Mouse (Mus musculus) gastrocnemius, postnatal 14 days (tissue): ENCODE data around the gene Tph1. TPM values are rescaled to one million over a fixed set of nuclear protein-coding genes. Genes with fewer than 3 reads are reported as not detected.
"Not testable (repeated sequence)": the region's sequence is repeated elsewhere in the genome, so short reads cannot be mapped to it uniquely, and the experiment has no call there.

Experiments
- DNase-seq: peaks from one replicate; pipeline ENCODE4 v3.0.0; 2021; ENCODE audit warnings: mixed read lengths
- intact Hi-C: fragments of 180-260 bp; cut with DNase I; formaldehyde crosslinking; loops from one replicate; pipeline ENCODE4 v1.15.1; 2025; ENCODE audit warnings: low total_unique reads
- long read RNA-seq, 2 experiments: library from polyadenylated mRNA; stranded (forward); transcript quantifications; one replicate each; pipeline ENCODE4 v2.0.0; 2021
- total RNA-seq, 2 experiments: library from RNA; stranded (reverse); gene quantifications; 2 replicates each; pipeline ENCODE4 v1.2.3; 2021

The Tph1 gene
- total RNA-seq = 1 to 10 TPM in 1 of 2 experiments, under 1 TPM in 1; 0.47 to 1.4 TPM
- long read RNA-seq, experiment 1, partial matches to known transcripts = 0 of 2 reads
- long read RNA-seq, experiment 1, other reads (novel, unspliced or antisense) = 2 of 2 reads
- long read RNA-seq, experiment 2, full-length matches to known transcripts = 1 of 2 reads
- long read RNA-seq, experiment 2, partial matches to known transcripts = 0 of 2 reads
- long read RNA-seq, experiment 2, other reads (novel, unspliced or antisense) = 1 of 2 reads

DNA sequence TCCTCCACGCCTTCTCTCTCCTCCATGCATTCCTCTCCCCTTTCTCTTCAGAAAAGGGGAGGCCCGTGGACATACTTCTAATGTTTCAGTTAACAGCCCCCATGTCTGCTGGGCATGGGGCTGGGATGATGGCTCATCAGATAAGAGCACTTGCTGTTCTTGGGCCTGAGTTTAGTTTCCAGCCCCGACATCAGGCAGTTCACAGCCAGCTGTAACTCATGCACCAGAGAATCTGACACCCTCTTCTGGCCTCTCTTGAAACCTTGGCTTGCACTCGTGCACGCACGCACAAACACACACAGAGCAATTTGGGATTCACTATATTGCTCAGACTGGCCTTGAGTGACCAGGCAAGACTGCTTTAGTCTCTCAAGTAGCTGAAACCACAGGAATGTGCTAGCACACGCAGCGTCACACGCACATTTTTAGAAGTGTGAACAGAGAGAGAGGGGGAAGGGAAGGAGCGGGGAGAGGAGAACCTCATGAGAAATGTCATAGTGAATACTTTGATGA is at the start of gene Tph1:
Gene Tph1, minus strand, starts transcription at position 378 of the 513 bp plus-strand sequence.
- intact Hi-C loops = no loop called here
- no peak for DNase-seq

DNA sequence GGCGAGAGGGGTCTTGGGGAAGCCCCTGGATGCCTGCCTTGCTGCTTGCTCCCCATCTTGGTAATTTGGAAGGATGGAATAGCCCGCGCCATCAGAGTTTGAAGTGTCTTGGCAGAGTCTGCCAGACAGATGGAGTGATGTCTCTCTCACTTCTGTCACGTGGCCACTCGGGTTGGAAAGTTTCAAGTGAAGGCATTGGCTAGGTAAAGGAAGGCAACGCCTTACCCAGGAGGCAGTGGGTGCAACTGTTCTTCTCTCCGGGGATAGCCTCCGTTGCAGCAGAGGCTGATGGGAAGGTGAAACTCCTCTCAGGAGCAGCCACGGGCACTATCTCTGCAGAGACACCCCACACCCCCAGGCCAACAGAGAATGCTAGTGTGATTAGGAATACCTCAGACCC is 48.1 kb upstream of the Tph1 start:
- intact Hi-C loops = no loop called here
- no peak for DNase-seq

DNA sequence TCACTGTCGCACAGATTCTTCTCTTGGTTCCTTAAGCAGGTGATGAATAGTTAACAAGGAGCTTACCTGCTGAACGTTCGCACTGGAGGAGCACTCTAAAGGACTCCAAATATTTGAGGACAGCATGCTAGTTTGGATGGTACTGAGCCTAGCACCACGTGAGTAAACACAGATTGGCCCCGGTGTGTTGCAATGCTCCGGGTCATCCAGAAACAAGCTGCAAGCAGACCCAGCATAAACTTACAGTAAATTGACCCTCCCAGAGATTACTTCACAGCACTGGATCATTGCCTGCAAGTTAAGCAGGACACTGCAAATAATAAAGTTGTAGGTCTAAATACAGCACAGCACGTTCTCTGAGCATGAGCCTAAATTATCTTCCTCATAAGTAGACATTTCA is 47.2 kb upstream of the Tph1 start:
- peak; percentile 47 for DNase-seq
- intact Hi-C loops = loop anchor here (10.0 kb wide), 1 partner anchor 75 kb away; no protein-coding TSS in a partner anchor

DNA sequence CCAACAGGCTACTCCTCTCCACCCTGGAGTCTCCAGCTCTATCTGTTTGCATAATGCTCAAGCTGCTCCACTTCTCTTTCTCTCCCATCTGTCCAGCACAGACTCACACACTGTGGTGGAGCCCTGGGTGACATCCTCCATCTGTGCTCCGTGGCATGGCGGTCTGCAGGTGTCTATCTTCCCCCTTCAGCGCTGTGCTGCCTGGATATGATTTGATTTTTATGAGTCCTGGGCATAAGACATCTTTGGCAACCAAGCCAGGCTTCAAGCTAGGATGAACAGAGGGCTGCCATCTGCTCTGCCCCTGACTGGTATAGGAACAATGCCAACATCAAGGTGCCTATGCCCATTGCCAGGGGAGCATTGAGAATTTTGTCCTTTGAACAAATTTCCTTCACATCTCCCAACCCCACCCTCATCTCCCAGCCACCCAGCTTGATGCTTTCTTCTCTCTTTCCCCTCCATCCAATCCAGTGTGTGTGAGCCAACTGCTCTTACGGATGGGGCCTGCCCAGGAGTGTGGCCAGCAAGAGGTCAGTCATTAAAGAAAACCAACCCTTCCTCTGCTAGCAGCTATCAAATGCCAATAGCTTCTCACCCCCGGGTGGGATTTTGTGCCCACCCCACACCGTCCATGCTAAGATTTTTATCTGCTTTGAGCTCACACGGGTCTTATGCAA is 46.4 kb upstream of the Tph1 start:
- intact Hi-C loops = loop anchor here (10.0 kb wide), 1 partner anchor 74 kb away; no protein-coding TSS in a partner anchor
- no peak for DNase-seq

DNA sequence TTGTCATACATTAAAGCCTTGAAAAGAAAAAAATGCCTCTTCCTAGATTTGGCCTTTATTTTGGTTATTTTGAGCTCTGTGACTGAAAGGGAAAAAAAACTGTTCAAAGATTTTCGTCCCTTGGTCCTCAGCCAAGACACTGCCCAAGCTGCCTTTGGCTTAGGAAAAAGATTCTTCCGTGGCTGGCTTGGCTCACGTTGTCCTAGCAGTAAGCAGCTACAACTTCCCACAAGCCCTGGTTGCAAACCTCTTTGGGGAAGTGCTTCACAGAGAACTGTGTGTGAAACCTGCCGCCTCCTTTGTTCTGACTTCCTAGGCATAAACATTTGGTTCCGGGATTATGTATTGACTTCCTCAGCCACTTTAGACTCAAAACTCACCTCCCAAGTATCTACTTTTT is 44.6 kb upstream of the Tph1 start:
- intact Hi-C loops = loop anchor here (10.0 kb wide), 1 partner anchor 72 kb away; no protein-coding TSS in a partner anchor
- peak; percentile 20 for DNase-seq

DNA sequence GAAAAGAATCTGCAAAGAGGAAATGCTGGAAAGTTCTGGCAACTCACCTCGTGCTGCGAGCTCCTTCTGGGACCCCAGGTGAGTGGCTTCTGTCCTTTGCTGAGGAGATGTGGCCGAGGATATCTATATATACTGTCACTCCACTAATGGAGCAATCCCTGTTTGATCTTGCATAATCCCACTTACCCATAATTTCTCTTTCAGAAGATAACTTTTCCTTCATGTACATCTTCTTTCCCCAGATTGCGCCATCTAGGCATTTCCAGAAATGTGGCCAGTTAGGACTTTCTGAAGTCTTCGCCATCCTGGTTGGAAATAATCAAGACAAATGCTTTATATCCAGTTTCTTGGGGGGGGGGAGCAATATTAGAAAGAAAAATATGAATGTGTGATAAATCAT is 43.3 kb upstream of the Tph1 start, which contains the start of gene Saa3:
Gene Saa3, minus strand, starts transcription at position 101 of the 400 bp plus-strand sequence.
- intact Hi-C loops = loop anchor here (10.0 kb wide), 1 partner anchor 71 kb away; no protein-coding TSS in a partner anchor
- no peak for DNase-seq

DNA sequence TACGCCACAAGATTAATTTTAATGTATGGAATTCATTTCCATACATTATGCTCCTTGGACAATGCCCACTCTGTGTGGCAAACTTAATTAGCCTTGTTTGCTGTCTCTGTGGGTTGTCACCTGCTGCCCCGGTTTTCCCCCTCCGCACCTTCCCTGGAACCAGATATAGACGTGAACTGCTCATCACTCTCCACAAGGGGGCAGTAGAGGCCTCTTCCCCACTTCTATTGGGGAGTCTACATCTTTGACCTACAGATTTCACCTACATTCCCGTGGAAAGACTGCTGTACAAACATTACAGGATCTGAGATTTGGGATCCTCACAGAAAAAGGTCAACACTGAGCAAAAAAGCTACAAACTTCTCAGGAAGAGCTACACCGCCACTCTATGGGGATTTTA is 42.2 kb upstream of the Tph1 start:
- intact Hi-C loops = loop anchor here (5.0 to 10.0 kb wide), 2 partner anchors 53 to 70 kb away; no protein-coding TSS in a partner anchor
- peak; percentile 52 for DNase-seq

DNA sequence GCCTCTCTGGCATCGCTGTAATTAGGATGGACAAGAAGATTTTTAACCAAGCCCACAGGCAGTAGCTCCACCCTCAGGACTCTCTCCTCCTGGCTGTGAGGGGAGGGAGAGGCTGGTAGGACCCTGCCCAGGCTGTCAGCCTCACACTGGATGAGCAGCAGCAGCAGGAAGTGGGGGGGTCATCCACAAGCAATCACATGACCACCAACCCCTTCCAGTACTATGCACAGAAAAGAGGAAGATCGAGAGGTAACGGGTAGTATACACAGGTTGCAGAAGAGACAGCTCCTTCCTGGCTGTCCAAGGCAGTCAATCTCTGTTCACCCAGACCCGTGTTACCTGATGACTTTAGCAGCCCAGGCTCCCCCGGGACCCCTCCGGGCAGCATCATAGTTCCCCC is 39.9 kb upstream of the Tph1 start:
- intact Hi-C loops = loop anchor here (5.0 to 10.0 kb wide), 2 partner anchors 55 to 67 kb away; no protein-coding TSS in a partner anchor
- no peak for DNase-seq

DNA sequence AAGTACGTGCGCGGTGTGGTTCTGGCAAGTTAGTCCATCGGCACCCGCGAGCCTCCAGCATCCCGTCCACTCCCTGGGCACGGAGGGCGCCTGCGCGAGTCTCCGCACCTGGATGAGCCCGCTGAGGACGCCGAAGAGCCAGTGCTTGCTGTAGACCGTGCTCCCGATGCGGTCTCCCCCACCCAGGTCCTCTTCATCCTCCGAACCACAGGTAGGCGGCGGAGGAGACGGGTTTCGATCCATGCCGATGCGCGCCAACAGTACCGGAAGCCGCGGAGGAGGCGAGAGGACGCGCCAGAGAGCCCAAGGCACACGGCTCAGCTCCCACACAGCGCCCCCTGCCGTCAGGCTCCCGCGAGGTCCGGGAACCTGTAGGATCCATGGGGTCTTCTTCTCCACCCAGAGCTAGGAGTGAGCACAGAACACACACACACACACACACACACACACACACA is 38.1 kb upstream of the Tph1 start, which contains the start of gene Saal1:
Gene Saal1, minus strand, starts transcription at position 291 of the 455 bp plus-strand sequence.
- intact Hi-C loops = loop anchor here (5.0 to 10.0 kb wide), 2 partner anchors 57 to 66 kb away; no protein-coding TSS in a partner anchor
- DNase-seq = peak; percentile 86

DNA sequence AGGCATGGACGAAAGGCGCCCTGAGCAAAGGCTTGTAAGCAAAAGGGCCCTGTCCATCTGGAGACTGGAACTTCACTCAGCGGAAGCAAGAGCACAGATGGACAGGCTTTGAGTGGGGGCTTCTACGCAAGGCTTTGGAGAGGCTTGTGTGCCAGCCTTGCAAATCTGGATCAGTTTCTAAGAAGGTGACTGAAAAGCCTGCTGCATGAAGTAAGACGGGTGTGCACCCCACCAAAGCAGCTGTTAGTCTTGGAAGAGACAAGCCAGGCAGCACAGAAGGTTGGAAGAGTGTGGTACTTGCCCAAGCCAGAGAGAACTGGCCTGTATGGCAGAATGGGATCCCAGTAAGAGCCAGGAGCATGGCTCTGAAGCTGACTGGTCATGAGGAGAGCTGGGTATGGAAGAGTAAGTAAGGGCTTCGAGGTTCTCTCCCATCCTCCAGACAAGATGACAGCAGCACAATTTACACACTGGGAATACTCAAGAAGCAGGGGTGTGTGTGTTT is 28.2 kb upstream of the Tph1 start:
- no peak for DNase-seq
- intact Hi-C loops = no loop called here

DNA sequence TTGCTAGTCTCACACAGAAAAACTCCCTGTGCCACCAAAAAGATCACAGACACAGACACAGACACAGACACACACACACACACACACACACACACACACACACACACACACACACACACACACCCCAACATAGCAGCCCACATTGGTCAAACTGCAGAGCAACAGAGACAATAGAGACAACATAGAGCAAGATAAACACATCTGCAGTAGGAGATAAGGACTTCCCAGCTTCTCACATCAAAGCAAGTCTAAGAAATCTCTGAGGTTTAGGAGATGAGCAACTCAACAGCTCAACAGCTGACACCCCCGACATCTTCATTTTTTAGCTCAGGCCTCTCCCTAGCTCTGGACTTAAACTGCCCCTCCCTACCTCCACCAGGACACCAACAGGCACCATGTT is 24.4 kb upstream of the Tph1 start:
- intact Hi-C loops = no loop called here
- no peak for DNase-seq

DNA sequence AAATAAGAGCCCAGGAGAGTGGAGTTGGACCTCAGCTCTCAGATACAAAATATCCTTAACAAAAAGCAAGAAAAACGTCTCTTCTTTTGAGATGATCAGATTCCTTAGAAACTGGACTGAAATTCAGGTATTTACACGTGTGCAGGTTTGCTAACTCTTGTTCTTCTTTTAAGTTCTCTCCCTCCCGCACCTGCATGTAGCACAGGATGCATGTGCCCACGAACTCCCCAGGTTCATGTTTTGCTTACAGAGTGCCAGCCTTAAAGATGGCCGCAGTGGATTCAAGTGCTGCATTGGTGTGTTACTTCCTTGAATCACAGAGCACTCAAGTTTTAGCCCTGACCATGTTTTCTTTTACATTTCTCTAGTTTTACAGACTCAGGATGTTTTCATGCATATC is 14.5 kb upstream of the Tph1 start:
- intact Hi-C loops = no loop called here
- no peak for DNase-seq

DNA sequence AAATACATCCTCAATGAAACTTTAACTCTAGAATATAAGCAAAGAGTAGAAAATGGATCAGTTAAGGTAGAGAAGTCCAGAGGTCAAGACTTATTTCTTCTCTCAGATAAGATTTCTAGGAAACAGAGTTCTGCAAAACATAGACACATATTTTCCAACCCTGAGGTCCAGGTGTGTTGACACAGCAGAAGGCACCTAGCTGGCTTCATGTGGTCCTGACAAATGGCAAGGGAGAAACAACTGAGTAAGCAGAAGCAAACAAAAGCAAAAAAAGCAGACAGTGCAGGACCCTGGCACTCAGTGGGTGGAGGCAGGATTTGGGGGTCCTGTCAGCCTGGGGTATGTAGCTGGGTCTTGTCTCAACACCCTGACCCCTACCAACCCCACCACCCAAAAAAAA is 8.4 kb upstream of the Tph1 start:
- DNase-seq = no peak

DNA sequence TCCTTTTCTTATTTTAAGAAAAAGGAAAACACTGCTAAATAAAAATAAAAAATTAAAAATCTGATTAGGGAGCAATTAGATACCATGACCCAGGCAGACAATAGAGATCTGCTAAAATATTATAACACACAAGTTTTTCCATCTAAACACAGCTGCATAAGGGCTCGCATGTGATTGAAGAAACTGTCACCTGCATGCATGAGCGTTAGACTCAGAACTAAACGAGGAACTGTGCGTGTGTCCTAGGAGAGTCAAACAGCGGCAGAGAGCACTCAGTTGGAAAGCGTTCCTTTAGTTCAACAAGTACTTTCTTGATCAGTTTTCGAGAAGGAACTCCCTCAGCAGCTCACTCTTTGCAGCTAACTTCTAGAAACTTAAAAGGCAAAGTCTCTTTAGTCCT is 6.7 kb upstream of the Tph1 start:
- DNase-seq, intact Hi-C loops: not testable (repeated sequence)

More for the DNA sequence above, 8.4 kb upstream of the Tph1 start:
- intact Hi-C loops = no loop called here

DNA sequence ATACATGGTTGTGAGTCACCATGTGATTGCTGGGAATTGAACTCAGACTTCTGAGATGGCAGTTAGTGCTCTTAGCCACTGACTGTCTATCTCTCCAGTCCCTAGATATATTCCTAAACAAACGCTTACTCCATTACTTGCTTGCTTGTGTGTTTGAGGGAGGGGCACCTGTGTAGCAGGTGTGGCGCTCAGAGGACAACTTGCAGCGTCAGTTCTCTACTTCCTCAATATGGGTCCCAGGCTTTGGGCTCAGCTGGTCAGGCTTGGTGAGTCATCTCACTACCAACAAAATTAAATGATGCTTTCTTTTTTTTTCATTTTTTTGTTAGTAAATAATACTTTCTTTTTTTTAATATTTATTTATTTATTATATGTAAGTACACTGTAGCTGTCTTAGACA is 6.1 kb upstream of the Tph1 start:
- intact Hi-C loops = no loop called here

DNA sequence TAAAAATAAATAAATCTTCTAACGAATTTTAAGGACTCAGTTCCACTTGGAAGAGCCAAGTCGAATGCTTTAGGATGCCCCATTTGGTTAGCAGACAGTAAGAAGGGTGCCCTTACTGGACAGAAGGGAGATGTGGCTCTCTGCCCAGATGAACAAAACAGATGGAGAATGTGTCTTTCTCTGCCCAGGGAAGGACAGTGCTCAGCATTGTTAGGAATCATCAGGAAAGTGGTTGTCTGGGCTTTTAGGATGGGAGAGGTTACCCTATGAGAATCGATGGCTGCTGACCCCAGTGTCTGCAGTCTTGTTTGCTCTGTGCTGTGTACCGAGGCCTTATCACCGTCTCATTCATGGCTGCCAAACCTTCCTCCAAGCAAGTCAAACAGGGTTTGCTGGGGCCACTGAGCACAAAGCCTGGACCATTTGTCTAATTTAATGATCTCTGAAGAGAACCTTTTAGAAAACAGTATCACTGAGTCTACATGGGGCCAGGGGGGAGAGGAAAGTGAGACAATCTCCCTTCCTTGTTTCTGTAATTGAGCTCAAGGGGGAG is 4.5 kb upstream of the Tph1 start:
- no peak for DNase-seq
- intact Hi-C loops = no loop called here

More for the DNA sequence above, 6.1 kb upstream of the Tph1 start:
- no peak for DNase-seq

DNA sequence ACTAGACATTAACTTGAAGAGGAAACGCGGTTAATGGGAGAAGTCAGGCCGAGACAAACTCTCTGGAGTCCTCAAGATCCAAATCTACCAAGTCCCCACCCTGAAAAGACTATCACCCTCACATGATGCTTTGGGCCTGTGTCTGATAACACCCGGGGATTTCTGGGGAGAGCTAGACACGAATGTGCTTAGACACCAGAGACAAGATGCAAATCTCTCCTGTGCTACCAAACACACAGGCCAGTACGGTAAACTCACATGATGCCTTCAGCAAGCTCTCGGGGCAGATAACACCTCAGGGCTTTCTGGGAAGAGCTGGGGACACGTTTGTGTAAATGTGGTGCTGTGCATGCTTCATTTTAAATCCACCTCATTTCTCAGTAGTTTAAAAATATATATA is 3.5 kb upstream of the Tph1 start:
- DNase-seq = no peak
- intact Hi-C loops = no loop called here

DNA sequence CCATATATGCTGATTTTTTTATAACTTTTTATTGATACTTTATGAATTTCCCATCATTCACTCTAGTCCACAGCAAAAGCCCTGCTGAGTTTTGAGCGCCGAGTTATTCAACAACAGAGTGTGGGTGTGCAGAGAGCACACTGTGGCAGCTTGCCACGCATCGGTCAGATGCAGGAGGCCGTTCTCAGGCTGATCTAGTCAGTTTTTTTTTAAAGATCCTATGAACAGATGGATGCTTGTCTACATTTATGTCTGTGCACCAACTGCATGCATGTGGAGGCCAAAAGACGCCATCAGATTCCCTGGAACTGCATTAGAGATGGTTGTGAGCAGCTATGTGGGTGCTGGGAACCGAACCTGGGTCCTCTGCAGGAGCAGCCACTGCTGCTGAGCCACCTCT is 2.7 kb upstream of the Tph1 start:
- DNase-seq = no peak
- intact Hi-C loops = no loop called here

DNA sequence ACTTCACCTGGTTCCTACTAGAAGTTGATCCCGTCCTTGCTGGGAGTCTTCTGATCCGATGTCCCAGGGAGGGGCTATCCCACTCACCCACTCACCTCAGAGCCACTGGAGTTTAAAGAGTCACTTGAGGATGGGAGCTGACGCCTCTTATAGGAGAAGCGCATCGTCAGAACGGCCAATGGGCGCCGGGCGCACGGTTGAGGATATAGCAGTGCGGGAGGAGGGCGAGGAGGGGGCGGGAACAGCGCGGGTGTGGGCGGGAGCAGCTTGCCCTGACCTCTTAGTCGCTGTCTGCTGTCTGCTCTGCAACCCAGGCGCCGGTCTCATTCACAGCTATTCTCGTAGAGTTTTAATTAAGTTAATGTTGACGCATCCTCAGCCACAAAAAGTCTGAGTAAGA is 5.1 kb downstream of the Tph1 start:
- DNase-seq = no peak
- intact Hi-C loops = no loop called here

DNA sequence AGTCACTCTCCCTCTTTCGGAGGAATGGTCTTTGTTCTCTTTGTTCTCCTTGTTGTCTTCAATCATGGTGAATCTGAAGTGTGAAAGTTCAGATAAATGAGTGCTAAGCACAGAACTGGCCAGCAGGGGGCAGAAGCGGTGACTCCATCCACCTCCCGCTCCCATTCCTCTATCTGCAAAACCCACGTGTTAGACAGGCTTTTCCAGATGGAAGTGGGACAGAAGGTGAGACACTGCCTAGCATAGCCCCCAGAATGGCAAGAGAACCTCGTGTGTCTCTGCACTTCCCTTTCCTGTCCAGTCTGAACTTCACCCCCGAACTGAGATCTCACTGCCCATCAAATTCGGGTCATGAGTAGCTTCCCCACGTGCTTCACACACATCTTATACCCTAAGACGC is 7.1 kb downstream of the Tph1 start:
- peak; percentile 15 for DNase-seq
- intact Hi-C loops = no loop called here
